Mouse (Mus musculus) ES-E14 (cell line): ENCODE data around the gene Ranbp17.

Experiments used
- CHD2 ChIP-seq: IDR thresholded peaks from 2 replicates; pipeline ENCODE4 v1.6.1; 2014; ENCODE audit warnings: mild to moderate bottlenecking, low read depth, low read length, inconsistent platforms
- HCFC1 ChIP-seq: IDR thresholded peaks from 2 replicates; pipeline ENCODE4 v1.6.1; 2012; ENCODE audit warnings: low read length, inconsistent platforms, borderline replicate concordance; ENCODE audit not compliant: insufficient read depth
- MAFK ChIP-seq: IDR thresholded peaks from 2 replicates; pipeline ENCODE4 v1.6.1; 2014; ENCODE audit warnings: mild to moderate bottlenecking, low read depth, low read length, inconsistent platforms; ENCODE audit not compliant: insufficient read depth
- ZC3H11A ChIP-seq: IDR thresholded peaks from 2 replicates; pipeline ENCODE4 v1.6.1; 2012; ENCODE audit warnings: low read depth, mild to moderate bottlenecking, inconsistent platforms, low read length, borderline replicate concordance
- ZNF384 ChIP-seq: IDR thresholded peaks from 2 replicates; pipeline ENCODE4 v1.6.1; 2012; ENCODE audit warnings: low read depth, low read length, inconsistent platforms

DNA sequence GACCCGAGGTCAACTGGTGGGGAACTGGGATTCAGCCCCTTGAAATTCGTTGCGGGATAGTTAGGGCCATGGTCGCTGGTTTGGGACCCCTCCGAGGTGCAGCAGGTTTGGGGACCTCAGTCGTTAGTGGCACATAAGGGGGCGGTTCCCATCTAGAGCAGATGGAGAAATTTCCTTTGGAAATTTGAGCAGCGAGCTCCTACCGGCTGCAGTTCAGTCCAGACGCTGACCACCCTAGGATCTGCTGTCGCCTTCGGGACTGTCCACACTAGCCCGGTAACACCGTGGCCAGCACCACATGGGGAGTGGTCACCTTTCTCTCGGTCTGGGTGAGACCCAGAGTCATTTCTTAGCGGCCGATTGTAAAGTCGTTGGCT is 309.2 kb downstream of the Ranbp17 start:
- no peak for TF ChIP-seq MAFK
- TF ChIP-seq ZNF384: no peak
- no peak for TF ChIP-seq CHD2
- TF ChIP-seq HCFC1: no peak
- no peak for TF ChIP-seq ZC3H11A
